8 mouse cellular contexts compared by ENCODE assay signal in the genomic region with DNA sequence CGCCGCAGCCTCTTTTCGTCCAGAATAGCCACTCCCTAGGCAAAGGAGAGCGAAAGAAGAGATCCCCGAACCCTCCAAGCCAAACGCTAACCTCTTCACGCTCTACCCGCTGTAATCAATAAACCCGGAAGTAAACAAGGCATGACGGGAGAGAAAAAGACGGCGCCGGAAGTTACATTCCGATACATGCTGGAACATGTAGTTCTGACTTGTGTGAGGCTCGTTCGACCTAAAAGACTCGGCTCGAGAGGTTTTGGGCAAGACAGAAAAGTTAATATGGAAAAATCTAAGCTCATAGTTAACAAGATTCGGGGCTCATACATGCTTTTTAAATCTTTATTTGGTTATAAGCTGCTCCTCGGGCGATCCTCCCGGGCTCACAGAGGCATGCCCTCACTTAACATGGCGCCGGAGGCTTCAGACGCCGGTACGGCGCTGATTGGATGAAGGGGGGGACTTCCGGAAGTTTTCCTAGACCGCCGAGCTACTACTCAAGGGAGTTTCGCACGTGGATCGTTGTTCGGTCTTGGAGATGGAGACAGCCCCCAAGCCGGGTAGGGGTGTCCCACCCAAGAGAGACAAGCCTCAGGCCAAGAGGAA. TPM values are rescaled to one million over a fixed set of nuclear protein-coding genes. Genes with fewer than 3 reads are reported as not detected.
DNase-seq lines count a peak whose midpoint lies in the region; ATAC-seq lines count a peak whose summit lies in the region.

Pfdn6 (minus strand) TSS at position 138 of the 600 bp plus-strand sequence.
Wdr46 (plus strand) TSS at position 455 of the 600 bp plus-strand sequence.

- peaks cover 66% of the 10 kb centered on the region for H3K36me3 ChIP-seq in megakaryocyte, embryonic 14.5 days (replicated peaks; ENCODE audit: low read length)

- DNase-seq in adrenal gland, adult 2 months: peak; percentile 89
- DNase-seq in embryo, embryonic 11 days: peak; percentile 94
- DNase-seq in gastrocnemius, postnatal 25 days: peak; percentile 73
- DNase-seq in left cerebral cortex, adult 9 months (ENCODE audit: low spot score in 2 of 2): peak; percentile 64 to 90
- DNase-seq in right cerebral cortex, postnatal 10 days (ENCODE audit: low spot score in 2 of 2): peak; percentile 90 to 93
- peak; percentile 72 to 87 for DNase-seq in urinary bladder, postnatal 4 days (ENCODE audit: low spot score in 2 of 2)

- H3K27me3 ChIP-seq in megakaryocyte, embryonic 14.5 days (replicated peaks): no peaks in the 10 kb centered on the region

- peak within 1 kb of the TSS; percentile 98 for H3K4me3 ChIP-seq in megakaryocyte, embryonic 14.5 days (replicated peaks)

- ATAC-seq in inflammation-experienced regulatory T-cells, adult 6 months: peak; percentile 96

- H3K4me1 ChIP-seq in megakaryocyte, embryonic 14.5 days: peaks cover 38% of the 10 kb centered on the region

- H3K9me3 ChIP-seq in megakaryocyte, embryonic 14.5 days: no peaks in the 10 kb centered on the region

RNA-seq across cellular contexts. Expression of gene Pfdn6, which starts in this region (rescaled TPM):
- total RNA-seq in adrenal gland, adult 2 months (2021): 100 to 1,000 TPM in 1 of 2 experiments, 10 to 100 TPM in 1; 69.7 to 100 TPM
- polyA plus RNA-seq in adrenal gland, adult 2 months (2012; rRNA removed): 5.0 and 6.8 TPM in 2 replicates
- total RNA-seq in gastrocnemius, postnatal 25 days (2021): 10 to 100 TPM; 52.3 to 55.8 TPM
- 100 to 1,000 TPM; 114 to 135 (median 124) TPM for polyA plus RNA-seq in inflammation-experienced regulatory T-cells, adult 6 months (2017; shearing (Covaris generic))
- polyA plus RNA-seq in megakaryocyte, embryonic 14.5 days (2012; ENCODE audit: insufficient read depth, low replicate concordance): 39.4 and 269 TPM in 2 replicates

RNA-seq across cellular contexts. Expression of gene Wdr46, which starts in this region (rescaled TPM):
- total RNA-seq in adrenal gland, adult 2 months (2021): 10 to 100 TPM; 35.4 to 38.4 TPM
- polyA plus RNA-seq in adrenal gland, adult 2 months (2012; rRNA removed): 18.9 and 25.6 TPM in 2 replicates
- 10 to 100 TPM in 1 of 2 experiments, 1 to 10 TPM in 1; 9.7 to 11.6 TPM for total RNA-seq in gastrocnemius, postnatal 25 days (2021)
- polyA plus RNA-seq in inflammation-experienced regulatory T-cells, adult 6 months (2017; shearing (Covaris generic)): 10 to 100 TPM in 2 of 3 experiments, 1 to 10 TPM in 1; 6.8 to 11.0 (median 10.1) TPM
- polyA plus RNA-seq in megakaryocyte, embryonic 14.5 days (2012; ENCODE audit: insufficient read depth, low replicate concordance): 58.7 and 64.2 TPM in 2 replicates

Comparison
In these comparisons a context has a peak if more than half of its experiments do, and no peak if none do; other contexts are left out.
1. Peak in every context shown above with its lines: DNase-seq, ATAC-seq and H3K4me3 ChIP-seq.